Mouse (Mus musculus) midbrain, embryonic 12.5 days (tissue): Measurements from ENCODE around the gene Mcur1. TPM values are rescaled to one million over a fixed set of nuclear protein-coding genes. Genes with fewer than 3 reads are reported as not detected.

Experiments
- ATAC-seq: fragments of 200-750 bp; cut with Nextera tagmentation; 2 replicates; pipeline ENCODE4 v1.8.0; 2017; ENCODE audit warnings: low read depth, moderate TSS enrichment, moderate library complexity; ENCODE audit not compliant: low FRiP score
- H3K27ac ChIP-seq: fragments of 300-500 bp; sonication (generic); replicated peaks from 2 replicates; pipeline ENCODE4 v1.5.1; 2016; ENCODE audit warnings: mild to moderate bottlenecking
- H3K27me3 ChIP-seq: fragments of 300-500 bp; sonication (generic); 2 replicates; pipeline ENCODE4 v1.6.1; 2016; ENCODE audit warnings: mild to moderate bottlenecking
- H3K36me3 ChIP-seq: fragments of 300-500 bp; sonication (generic); 2 replicates; pipeline ENCODE4 v1.6.1; 2016
- H3K4me1 ChIP-seq: fragments of 300-500 bp; sonication (generic); 2 replicates; pipeline ENCODE4 v1.6.1; 2016
- H3K4me2 ChIP-seq: fragments of 300-500 bp; sonication (generic); replicated peaks from 2 replicates; pipeline ENCODE4 v1.6.1; 2016; ENCODE audit warnings: mild to moderate bottlenecking, moderate library complexity
- H3K4me3 ChIP-seq: fragments of 300-500 bp; sonication (generic); 2 replicates; pipeline ENCODE4 v1.5.1; 2016; ENCODE audit warnings: mild to moderate bottlenecking
- H3K9ac ChIP-seq: fragments of 300-500 bp; sonication (generic); replicated peaks from 2 replicates; pipeline ENCODE4 v1.6.1; 2016; ENCODE audit warnings: mild to moderate bottlenecking, moderate library complexity
- H3K9me3 ChIP-seq: fragments of 300-500 bp; sonication (generic); 2 replicates; pipeline ENCODE4 v1.6.1; 2016; ENCODE audit warnings: mild to moderate bottlenecking
- WGBS: fragments of 180-500 bp; shearing (Covaris S2); methylation state at CpG from one replicate; pipeline ENCODE4 v1.1.7; 2016; 5-methylcytosine and 5-hydroxymethylcytosine counted together
- polyA plus RNA-seq: library from polyadenylated mRNA; unstranded; fragments of >200 nt; fragmentation: Nextera tagmentation; extraction: Ambion mirVana; gene quantifications from 2 replicates; pipeline ENCODE4 v1.2.1, GENCODE M21; 2016

Mcur1 gene
- polyA plus RNA-seq, 1 experiment from 2014 or later: 12.9 TPM

GRCm38 (mm10) chr13:43498849-43499248, 61.1 kb downstream of the Mcur1 start:
- no peaks in the 10 kb centered on the region for H3K27me3 ChIP-seq
- no peak overlapping the region for H3K27ac ChIP-seq
- no peaks in the 10 kb centered on the region for H3K36me3 ChIP-seq
- ATAC-seq: no peak
- no peak overlapping the region for H3K4me3 ChIP-seq
- no peak overlapping the region for H3K9ac ChIP-seq
- peaks cover 11% of the 10 kb centered on the region for H3K4me1 ChIP-seq
- no peak overlapping the region for H3K4me2 ChIP-seq
- 0 out of 2 replicates have a peak, but pooled peaks cover 3% of the 10 kb centered on the region for H3K9me3 ChIP-seq
- WGBS: 84% methylated on average over 14 of the region's 14 CpGs

- Histone ChIP-seq H3K36me3 (no peaks in the 10 kb centered on the region), H3K27me3 (no peaks in the 10 kb centered on the region), H3K9ac (no peak overlapping the region), H3K4me2 (no peak overlapping the region), H3K9me3 (0 out of 2 replicates have a peak, but pooled peaks cover 3% of the 10 kb centered on the region), H3K4me3 (no peak overlapping the region), H3K27ac (no peak overlapping the region), H3K4me1 (peaks cover 4% of the 10 kb centered on the region; the same call in 1 of the 2 replicates)
- no peak for ATAC-seq
- 97% methylated on average over 3 of the region's 3 CpGs for WGBS
These were observed 62.2 kb downstream of the Mcur1 start for GRCm38 (mm10) chr13:43497769-43498168.

- H3K4me3 ChIP-seq: no peak overlapping the region
- no peak overlapping the region for H3K9ac ChIP-seq
- H3K4me1 ChIP-seq: peaks cover 4% of the 10 kb centered on the region; the same call in 1 of the 2 replicates
- 0 out of 2 replicates have a peak, but pooled peaks cover 2% of the 10 kb centered on the region for H3K27me3 ChIP-seq
- no peaks in the 10 kb centered on the region for H3K36me3 ChIP-seq
- no peak overlapping the region for H3K4me2 ChIP-seq
- no peak for ATAC-seq
- 0 out of 2 replicates have a peak, but pooled peaks cover 3% of the 10 kb centered on the region for H3K9me3 ChIP-seq
- WGBS: 14% methylated on average over 2 of the region's 2 CpGs
- no peak overlapping the region for H3K27ac ChIP-seq
These were observed 63.3 kb downstream of the Mcur1 start for GRCm38 (mm10) chr13:43496660-43497059.

- H3K4me2 ChIP-seq: no peak overlapping the region
- H3K27ac ChIP-seq: no peak overlapping the region
- 0 out of 2 replicates have a peak, but pooled peaks cover 3% of the 10 kb centered on the region for H3K9me3 ChIP-seq
- WGBS: 90% methylated on average over 7 of the region's 7 CpGs
- H3K4me3 ChIP-seq: no peak overlapping the region
- ATAC-seq: no peak
- H3K9ac ChIP-seq: no peak overlapping the region
- H3K4me1 ChIP-seq: peaks cover 4% of the 10 kb centered on the region; the same call in 1 of the 2 replicates
- 0 out of 2 replicates have a peak, but pooled peaks cover 2% of the 10 kb centered on the region for H3K27me3 ChIP-seq
- no peaks in the 10 kb centered on the region for H3K36me3 ChIP-seq
These were observed 64.3 kb downstream of the Mcur1 start for GRCm38 (mm10) chr13:43495645-43496044.

- Histone ChIP-seq H3K27ac (no peak overlapping the region), H3K27me3 (0 out of 2 replicates have a peak, but pooled peaks cover 2% of the 10 kb centered on the region), H3K4me2 (no peak overlapping the region), H3K4me3 (no peak overlapping the region), H3K36me3 (no peaks in the 10 kb centered on the region), H3K9me3 (0 out of 2 replicates have a peak, but pooled peaks cover 3% of the 10 kb centered on the region), H3K9ac (no peak overlapping the region), H3K4me1 (peaks cover 4% of the 10 kb centered on the region; the same call in 1 of the 2 replicates)
- WGBS: 92% methylated on average over 7 of the region's 7 CpGs
- ATAC-seq: no peak
These were observed 66.3 kb downstream of the Mcur1 start for GRCm38 (mm10) chr13:43493725-43494124.

- ATAC-seq: no peak
- H3K9ac ChIP-seq: no peak overlapping the region; the same call in 1 of the 2 replicates
- 67% methylated on average over 11 of the region's 11 CpGs for WGBS
These were observed 66.9 kb downstream of the Mcur1 start for GRCm38 (mm10) chr13:43493058-43493481.

More at GRCm38 (mm10) chr13:43493058-43493481, 66.9 kb downstream of the Mcur1 start:
- Histone ChIP-seq H3K4me2 (no peak overlapping the region), H3K4me3 (no peak overlapping the region), H3K36me3 (no peaks in the 10 kb centered on the region), H3K27me3 (0 out of 2 replicates have a peak, but pooled peaks cover 2% of the 10 kb centered on the region), H3K27ac (no peak overlapping the region), H3K4me1 (peaks cover 4% of the 10 kb centered on the region; the same call in 1 of the 2 replicates), H3K9me3 (0 out of 2 replicates have a peak, but pooled peaks cover 3% of the 10 kb centered on the region)

Other genes with a start within 250 kb of the Mcur1 start
- gene Sirt5, start 194.7 kb downstream of the Mcur1 start, polyA plus RNA-seq: 34.1 and 35.9 TPM in 2 replicates
- 202 and 208 TPM in 2 replicates for gene Nol7, start 161.8 kb downstream of the Mcur1 start, polyA plus RNA-seq
- 11.7 and 13.4 TPM in 2 replicates for gene Ranbp9, start 78.9 kb downstream of the Mcur1 start, polyA plus RNA-seq
- 12.7 and 14.5 TPM in 2 replicates for gene Rnf182, start 55.5 kb upstream of the Mcur1 start, polyA plus RNA-seq
- gene Cd83, start 224.6 kb upstream of the Mcur1 start, polyA plus RNA-seq: 4.5 and 7.0 TPM in 2 replicates